Mouse (Mus musculus): ENCODE data around the gene Xrcc4. TPM values are rescaled to one million over a fixed set of nuclear protein-coding genes. Genes with fewer than 3 reads are reported as not detected.
"Not testable (repeated sequence)": the region's sequence is repeated elsewhere in the genome, so short reads cannot be mapped to it uniquely, and the experiment has no call there.

The Xrcc4 gene
- 12.5 and 13.9 TPM in 2 replicates for polyA plus RNA-seq (2015; fragmentation: Nextera tagmentation; extraction: Ambion mirVana)

- peak; percentile 100 for ATAC-seq
- H3K36me3 ChIP-seq (ENCODE audit: control insufficient read depth, insufficient read depth, low read length), result no peaks in the 10 kb centered on the region
- no peaks in the 10 kb centered on the region for H3K4me1 ChIP-seq (ENCODE audit: control insufficient read depth, insufficient read depth, low read length)
- H3K4me3 ChIP-seq (ENCODE audit: low read length), result peak within 1 kb of the TSS; percentile 90
- H3K4me2 ChIP-seq (ENCODE audit: low read depth, low read length), result peak within 1 kb of the TSS; percentile 83
- WGBS, result 2% methylated on average over 41 of the region's 41 CpGs
- H3K9me3 ChIP-seq (ENCODE audit: control insufficient read depth, low read length), result no peaks in the 10 kb centered on the region
- H3K9ac ChIP-seq (ENCODE audit: low read depth, low read length), result peak within 1 kb of the TSS; percentile 94
- H3K27ac ChIP-seq (ENCODE audit: low read length), result peak within 1 kb of the TSS; percentile 83
- no peaks in the 10 kb centered on the region for H3K27me3 ChIP-seq (replicated peaks; ENCODE audit: control insufficient read depth, insufficient read depth, low read length)
Observed at GRCm38 (mm10) chr13:90088962-90089824, at the start of gene Xrcc4, which contains the start of gene Tmem167. TSS of gene Xrcc4 (minus strand) at chr13:90089608. TSS of gene Tmem167 (plus strand) at chr13:90089123.

- Histone ChIP-seq H3K27ac (ENCODE audit: low read length) (no peak overlapping the region), H3K9ac (ENCODE audit: low read depth, low read length) (no peak overlapping the region), H3K9me3 (ENCODE audit: control insufficient read depth, low read length) (no peaks in the 10 kb centered on the region), H3K4me2 (ENCODE audit: low read depth, low read length) (no peak overlapping the region), H3K27me3 (replicated peaks; ENCODE audit: control insufficient read depth, insufficient read depth, low read length) (no peaks in the 10 kb centered on the region), H3K36me3 (ENCODE audit: control insufficient read depth, insufficient read depth, low read length) (no peaks in the 10 kb centered on the region), H3K4me1 (ENCODE audit: control insufficient read depth, insufficient read depth, low read length) (no peaks in the 10 kb centered on the region), H3K4me3 (ENCODE audit: low read length) (no peak overlapping the region)
- WGBS, result 82% methylated on average over 3 of the region's 3 CpGs
- no peak for ATAC-seq
Observed at GRCm38 (mm10) chr13:90136156-90136910, 46.9 kb upstream of the Xrcc4 start.

DNA sequence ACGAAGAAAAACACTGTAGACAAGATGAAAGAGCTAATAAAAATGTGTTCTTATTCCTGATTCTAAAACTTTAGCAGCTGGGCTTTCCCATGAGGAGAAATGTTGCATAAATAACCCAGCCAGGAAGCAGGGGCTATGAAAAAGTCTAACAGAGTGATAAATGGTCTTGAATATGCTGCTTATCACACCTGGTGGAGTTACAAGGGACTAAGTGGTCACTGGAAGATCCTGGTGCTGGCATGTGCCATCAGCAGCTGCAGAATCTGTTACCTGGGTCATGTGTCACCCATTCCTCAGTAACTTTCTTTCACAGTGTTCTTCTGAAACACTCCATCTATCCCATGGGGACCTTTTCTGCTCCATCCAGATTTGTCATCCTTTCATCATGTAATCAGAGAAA, 22.3 kb upstream of the Xrcc4 start:
- no peak overlapping the region for H3K9ac ChIP-seq (ENCODE audit: low read depth, low read length)
- H3K27ac ChIP-seq (ENCODE audit: low read length), result no peak overlapping the region
- H3K36me3 ChIP-seq (ENCODE audit: control insufficient read depth, insufficient read depth, low read length), result no peaks in the 10 kb centered on the region
- H3K4me1 ChIP-seq (ENCODE audit: control insufficient read depth, insufficient read depth, low read length), result no peaks in the 10 kb centered on the region
- 52% methylated on average over 1 of the region's 1 CpGs for WGBS
- H3K27me3 ChIP-seq (replicated peaks; ENCODE audit: control insufficient read depth, insufficient read depth, low read length), result no peaks in the 10 kb centered on the region
- ATAC-seq, result no peak
- H3K9me3 ChIP-seq (ENCODE audit: control insufficient read depth, low read length), result no peaks in the 10 kb centered on the region
- H3K4me2 ChIP-seq (ENCODE audit: low read depth, low read length), result no peak overlapping the region
- no peak overlapping the region for H3K4me3 ChIP-seq (ENCODE audit: low read length)

- WGBS, result 90% methylated on average over 5 of the region's 5 CpGs
- ATAC-seq; H3K27me3 ChIP-seq (replicated peaks; ENCODE audit: control insufficient read depth, insufficient read depth, low read length); H3K9ac ChIP-seq (ENCODE audit: low read depth, low read length); H3K27ac ChIP-seq (ENCODE audit: low read length); H3K4me1 ChIP-seq (ENCODE audit: control insufficient read depth, insufficient read depth, low read length); H3K4me2 ChIP-seq (ENCODE audit: low read depth, low read length); H3K4me3 ChIP-seq (ENCODE audit: low read length); H3K36me3 ChIP-seq (ENCODE audit: control insufficient read depth, insufficient read depth, low read length); H3K9me3 ChIP-seq (ENCODE audit: control insufficient read depth, low read length): not testable (repeated sequence)
Observed at GRCm38 (mm10) chr13:90108746-90109145, 19.3 kb upstream of the Xrcc4 start.

DNA sequence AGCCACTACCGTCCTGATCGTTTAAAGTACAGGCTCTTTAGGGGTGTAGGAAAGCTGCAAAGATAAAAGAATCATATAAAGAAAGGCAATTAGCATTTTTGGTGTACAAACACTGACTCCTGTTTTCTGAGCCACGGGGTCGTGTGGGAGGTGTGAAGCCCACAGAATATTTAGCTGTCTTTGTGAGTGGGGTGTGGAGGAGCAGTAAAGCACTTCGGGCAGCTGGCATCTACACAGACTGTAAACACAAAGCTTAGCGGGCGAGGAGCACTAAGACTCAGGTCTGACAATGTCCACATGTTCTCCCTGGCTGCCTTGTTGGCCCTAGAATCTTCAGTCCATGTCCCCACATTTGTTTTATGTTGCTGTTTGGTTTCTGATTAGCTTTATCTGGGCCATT, 16.7 kb upstream of the Xrcc4 start:
- Histone ChIP-seq H3K36me3 (ENCODE audit: control insufficient read depth, insufficient read depth, low read length) (no peaks in the 10 kb centered on the region), H3K9ac (ENCODE audit: low read depth, low read length) (no peak overlapping the region), H3K27ac (ENCODE audit: low read length) (no peak overlapping the region), H3K4me3 (ENCODE audit: low read length) (no peak overlapping the region), H3K9me3 (ENCODE audit: control insufficient read depth, low read length) (no peaks in the 10 kb centered on the region), H3K4me1 (ENCODE audit: control insufficient read depth, insufficient read depth, low read length) (no peaks in the 10 kb centered on the region), H3K27me3 (replicated peaks; ENCODE audit: control insufficient read depth, insufficient read depth, low read length) (no peaks in the 10 kb centered on the region), H3K4me2 (ENCODE audit: low read depth, low read length) (no peak overlapping the region)
- no peak for ATAC-seq
- WGBS, result 88% methylated on average over 7 of the region's 7 CpGs

GRCm38 (mm10) chr13:90101514-90101913, 12.1 kb upstream of the Xrcc4 start:
- H3K4me1 ChIP-seq (ENCODE audit: control insufficient read depth, insufficient read depth, low read length), result no peaks in the 10 kb centered on the region
- H3K27me3 ChIP-seq (replicated peaks; ENCODE audit: control insufficient read depth, insufficient read depth, low read length), result no peaks in the 10 kb centered on the region
- no peak overlapping the region for H3K4me3 ChIP-seq (ENCODE audit: low read length)
- H3K36me3 ChIP-seq (ENCODE audit: control insufficient read depth, insufficient read depth, low read length), result no peaks in the 10 kb centered on the region
- no peak overlapping the region for H3K9ac ChIP-seq (ENCODE audit: low read depth, low read length)
- H3K27ac ChIP-seq (ENCODE audit: low read length), result no peak overlapping the region
- H3K9me3 ChIP-seq (ENCODE audit: control insufficient read depth, low read length), result no peaks in the 10 kb centered on the region
- no peak for ATAC-seq
- no peak overlapping the region for H3K4me2 ChIP-seq (ENCODE audit: low read depth, low read length)

DNA sequence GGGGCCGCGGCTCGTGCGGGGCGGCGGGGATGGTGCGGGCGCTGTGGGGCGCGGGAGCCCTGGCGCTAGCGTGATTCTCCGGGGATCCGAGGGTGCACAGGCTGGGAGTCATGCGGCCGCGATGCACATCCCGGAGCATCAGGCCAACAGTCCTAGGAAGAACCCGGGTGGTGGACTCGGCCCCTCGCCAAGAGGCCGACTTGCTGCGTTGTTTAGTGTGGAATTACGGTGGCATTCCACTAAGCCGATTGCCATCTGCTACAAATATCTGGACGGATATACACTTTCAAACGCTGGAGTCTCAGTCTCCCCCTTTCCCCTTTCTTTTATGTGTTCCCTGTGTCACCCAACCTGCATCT, 396 bp upstream of the Xrcc4 start:
- Histone ChIP-seq H3K9me3 (ENCODE audit: control insufficient read depth, low read length) (no peaks in the 10 kb centered on the region), H3K4me3 (ENCODE audit: low read length) (peak overlapping the region; percentile 90), H3K36me3 (ENCODE audit: control insufficient read depth, insufficient read depth, low read length) (no peaks in the 10 kb centered on the region), H3K27me3 (replicated peaks; ENCODE audit: control insufficient read depth, insufficient read depth, low read length) (no peaks in the 10 kb centered on the region), H3K9ac (ENCODE audit: low read depth, low read length) (peak overlapping the region; percentile 94), H3K4me2 (ENCODE audit: low read depth, low read length) (peak overlapping the region; percentile 65), H3K4me1 (ENCODE audit: control insufficient read depth, insufficient read depth, low read length) (no peaks in the 10 kb centered on the region), H3K27ac (ENCODE audit: low read length) (peak overlapping the region; percentile 82)
- WGBS, result 0% methylated on average over 26 of the region's 27 CpGs
- peak; percentile 76 for ATAC-seq

GRCm38 (mm10) chr13:90061877-90062276, 27.5 kb downstream of the Xrcc4 start:
- WGBS, result 86% methylated on average over 1 of the region's 1 CpGs
- no peak overlapping the region for H3K4me2 ChIP-seq (ENCODE audit: low read depth, low read length)
- no peaks in the 10 kb centered on the region for H3K9me3 ChIP-seq (ENCODE audit: control insufficient read depth, low read length)
- no peak for ATAC-seq
- H3K36me3 ChIP-seq (ENCODE audit: control insufficient read depth, insufficient read depth, low read length), result no peaks in the 10 kb centered on the region
- H3K4me1 ChIP-seq (ENCODE audit: control insufficient read depth, insufficient read depth, low read length), result no peaks in the 10 kb centered on the region
- H3K27me3 ChIP-seq (replicated peaks; ENCODE audit: control insufficient read depth, insufficient read depth, low read length), result no peaks in the 10 kb centered on the region
- no peak overlapping the region for H3K4me3 ChIP-seq (ENCODE audit: low read length)
- no peak overlapping the region for H3K27ac ChIP-seq (ENCODE audit: low read length)
- no peak overlapping the region for H3K9ac ChIP-seq (ENCODE audit: low read depth, low read length)

DNA sequence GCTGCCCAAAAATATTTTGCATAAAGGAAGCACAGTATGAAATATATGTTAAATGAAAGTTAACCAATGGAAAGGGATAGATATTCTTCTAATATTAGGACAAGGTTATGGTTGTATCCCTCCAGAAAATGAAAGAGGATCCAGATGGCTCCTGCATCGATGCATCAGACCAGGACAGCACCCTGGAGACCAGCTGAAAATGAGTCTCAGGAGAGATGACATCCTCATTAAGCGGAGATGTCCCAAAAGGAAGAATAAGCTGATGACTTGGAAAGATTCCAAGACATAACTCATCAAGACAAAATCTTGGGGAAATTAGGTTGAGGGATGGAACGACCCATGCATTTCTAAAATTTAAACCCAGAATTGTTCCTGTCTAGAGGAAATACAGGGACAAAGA, 37.0 kb downstream of the Xrcc4 start:
- Histone ChIP-seq H3K4me2 (ENCODE audit: low read depth, low read length) (no peak overlapping the region), H3K27me3 (replicated peaks; ENCODE audit: control insufficient read depth, insufficient read depth, low read length) (no peaks in the 10 kb centered on the region), H3K4me3 (ENCODE audit: low read length) (no peak overlapping the region), H3K36me3 (ENCODE audit: control insufficient read depth, insufficient read depth, low read length) (no peaks in the 10 kb centered on the region), H3K27ac (ENCODE audit: low read length) (no peak overlapping the region), H3K4me1 (ENCODE audit: control insufficient read depth, insufficient read depth, low read length) (no peaks in the 10 kb centered on the region), H3K9ac (ENCODE audit: low read depth, low read length) (no peak overlapping the region), H3K9me3 (ENCODE audit: control insufficient read depth, low read length) (no peaks in the 10 kb centered on the region)
- no peak for ATAC-seq
- 75% methylated on average over 3 of the region's 3 CpGs for WGBS
